Mouse (Mus musculus) left cerebral cortex, adult 18-20 months (tissue): ENCODE measurements at regions not wholly inside any gene's neighbourhood (a gene's known extent, or its start where the extent isn't known, plus 50 kb on each side); places are given as distances from the start of the nearest gene placed in this dataset.
"Not testable (repeated sequence)": the region's sequence is repeated elsewhere in the genome, so short reads cannot be mapped to it uniquely, and the experiment has no call there.

ENCODE experiments used
- DNase-seq, 2 experiments: peaks; one replicate each; pipeline ENCODE4 v3.0.0; 2021 to 2022; ENCODE audit warnings: low spot score in 2 of 2, mixed read lengths in 1 of 2

DNA sequence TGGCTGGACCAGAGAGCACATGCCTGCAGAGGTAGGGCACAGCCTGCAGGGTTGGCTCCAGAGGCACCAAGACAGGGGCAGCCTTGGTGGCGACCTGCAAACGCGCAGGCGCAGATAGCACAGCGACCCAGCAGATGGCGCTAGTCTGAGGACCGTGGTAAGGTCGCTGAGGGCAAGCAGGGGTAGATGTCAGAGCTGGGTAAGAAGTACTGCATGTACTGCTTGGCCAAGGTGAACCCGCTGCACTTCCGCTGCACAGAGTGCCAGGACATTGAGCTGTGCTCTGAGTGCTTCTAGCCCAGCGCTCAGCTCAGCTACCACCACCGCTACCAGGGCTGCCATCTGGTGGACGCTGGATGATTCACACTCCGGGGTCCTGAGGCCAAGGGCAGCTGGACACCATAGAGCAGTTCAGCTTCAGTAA is 68.3 kb downstream of the Hsp90b1 start:
- DNase-seq = peak; percentile 72 to 74

DNA sequence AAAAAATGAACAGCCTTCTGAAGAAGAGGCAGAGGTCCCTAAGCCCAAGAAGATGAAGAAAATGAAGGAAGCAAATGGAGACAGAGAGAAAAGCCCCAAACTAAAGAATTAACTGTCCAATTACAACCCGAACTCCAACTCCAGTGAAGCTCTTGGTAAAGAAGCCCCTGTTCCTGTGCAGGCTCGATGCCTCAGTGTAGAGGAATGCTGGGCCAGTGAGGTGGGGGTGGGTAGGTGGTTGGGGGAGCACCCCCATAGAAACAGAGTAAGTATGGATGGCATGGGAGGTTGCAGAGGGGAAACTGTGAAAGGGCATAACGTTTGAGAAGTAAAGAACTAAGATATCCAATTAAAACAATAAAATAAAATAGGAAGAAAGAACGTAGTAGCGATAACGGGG is 68.8 kb downstream of the Hsp90b1 start:
- DNase-seq = not testable (repeated sequence)

DNA sequence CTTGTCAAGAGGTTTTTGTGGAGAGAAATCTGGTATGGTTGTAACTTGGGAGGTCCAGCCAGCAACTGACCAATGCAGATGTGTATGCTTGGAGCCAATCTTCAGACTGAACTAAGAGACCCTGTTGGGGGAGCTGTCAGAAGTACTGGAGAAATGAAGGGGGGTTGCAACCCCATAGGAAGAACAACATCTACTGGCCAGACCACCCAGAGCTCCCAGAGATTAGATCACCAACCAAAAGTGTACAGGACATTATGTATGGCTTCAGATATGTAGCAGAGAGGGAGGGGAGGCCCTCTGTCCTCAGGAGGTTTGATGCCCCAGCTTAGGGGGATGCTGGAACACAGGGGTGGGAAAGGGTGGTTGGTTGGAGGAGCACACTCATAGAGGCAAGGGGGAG is 78.6 kb downstream of the Hsp90b1 start:
- not testable (repeated sequence) for DNase-seq

DNA sequence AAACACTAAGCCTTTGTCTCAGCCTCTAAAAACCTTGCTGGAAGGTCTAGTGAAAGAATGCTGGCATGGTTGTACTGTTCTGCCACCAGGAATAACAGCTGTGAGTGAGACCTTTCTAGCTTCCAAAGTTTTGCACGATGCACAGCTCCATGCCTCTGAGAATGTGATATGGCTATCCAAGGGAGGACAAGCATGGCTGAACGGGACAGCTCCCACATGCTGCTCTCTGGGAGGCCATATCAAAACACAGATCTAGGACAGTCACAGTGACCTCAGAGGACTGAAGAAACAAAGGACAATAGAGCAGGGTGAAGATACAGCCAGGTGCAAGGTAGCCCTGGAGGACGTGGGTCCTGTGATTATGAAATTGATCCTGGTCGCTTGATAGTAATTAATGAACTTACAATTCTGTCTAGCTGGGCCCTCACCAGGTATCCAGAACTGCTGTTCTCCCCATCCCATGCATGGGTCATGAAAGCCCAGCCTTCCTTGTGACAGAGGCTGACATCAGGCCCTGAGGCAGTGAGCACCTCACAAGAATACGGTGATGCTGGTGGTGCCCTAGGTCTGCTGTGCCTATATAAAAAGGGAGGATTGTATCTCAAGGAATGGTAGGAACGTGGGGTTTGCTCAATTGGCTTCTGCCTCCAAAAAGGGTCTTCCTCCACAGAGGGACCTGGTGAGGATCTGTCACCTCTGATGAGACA is 87.2 kb downstream of the Hsp90b1 start:
- not testable (repeated sequence) for DNase-seq

DNA sequence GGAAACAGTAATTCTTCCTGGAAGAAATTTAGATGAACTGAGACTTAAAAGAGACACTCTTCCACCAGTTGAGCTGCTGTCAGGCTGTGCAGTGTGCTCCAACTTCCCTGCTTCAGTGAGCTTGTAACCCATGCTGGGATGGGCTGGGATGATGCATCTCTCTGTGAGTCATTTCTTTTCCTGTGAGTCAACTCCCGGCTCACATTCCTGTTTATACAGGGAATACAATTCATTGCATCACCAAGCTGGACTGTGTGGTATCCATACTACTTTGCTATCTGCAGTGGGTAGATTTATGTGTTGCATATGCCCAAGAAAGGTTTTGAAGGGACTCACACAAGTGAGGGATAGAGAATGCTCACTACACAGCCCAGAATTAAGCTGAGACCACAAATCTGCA is 93.0 kb downstream of the Hsp90b1 start:
- DNase-seq = not testable (repeated sequence)

DNA sequence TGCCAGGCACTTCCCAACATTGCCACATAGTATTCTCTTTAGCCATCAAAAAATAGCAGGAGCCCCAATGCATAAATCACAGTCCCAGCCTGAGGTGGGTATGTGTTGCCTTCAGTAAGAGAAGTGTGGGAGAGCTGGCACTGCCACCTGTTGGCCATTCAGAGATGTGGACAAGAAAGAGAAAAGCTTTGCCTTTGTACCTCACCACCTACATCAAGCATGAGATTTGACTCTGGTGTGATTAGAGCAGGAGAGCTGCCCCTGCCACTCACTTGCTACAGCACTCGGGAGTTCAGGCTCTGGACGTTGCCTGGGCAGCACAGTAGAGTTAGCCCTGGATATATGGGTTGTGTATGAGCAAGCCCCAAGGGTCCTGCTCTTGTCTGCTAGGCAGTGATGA is 95.3 kb downstream of the Hsp90b1 start:
- DNase-seq = peak in 1 of 2 experiments; percentile 6

DNA sequence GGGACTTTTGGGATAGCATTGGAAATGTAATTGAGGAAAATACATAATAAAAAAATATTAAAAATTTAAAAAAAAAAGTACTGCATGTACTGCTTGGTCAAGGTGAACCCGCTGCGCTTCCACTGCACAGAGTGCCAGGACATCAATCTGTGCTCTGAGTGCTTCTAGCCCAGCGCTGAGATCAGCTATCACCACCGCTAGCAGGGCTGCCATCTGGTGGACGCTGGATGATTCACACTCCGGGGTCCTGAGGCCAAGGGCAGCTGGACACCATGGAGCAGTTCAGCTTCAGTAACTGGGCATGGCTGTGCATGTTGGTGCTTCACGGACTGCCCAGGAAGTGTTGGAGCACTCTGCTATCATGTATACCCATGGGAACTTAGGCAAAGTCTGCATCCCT is 102.1 kb upstream of the Syn3 start:
- not testable (repeated sequence) for DNase-seq

DNA sequence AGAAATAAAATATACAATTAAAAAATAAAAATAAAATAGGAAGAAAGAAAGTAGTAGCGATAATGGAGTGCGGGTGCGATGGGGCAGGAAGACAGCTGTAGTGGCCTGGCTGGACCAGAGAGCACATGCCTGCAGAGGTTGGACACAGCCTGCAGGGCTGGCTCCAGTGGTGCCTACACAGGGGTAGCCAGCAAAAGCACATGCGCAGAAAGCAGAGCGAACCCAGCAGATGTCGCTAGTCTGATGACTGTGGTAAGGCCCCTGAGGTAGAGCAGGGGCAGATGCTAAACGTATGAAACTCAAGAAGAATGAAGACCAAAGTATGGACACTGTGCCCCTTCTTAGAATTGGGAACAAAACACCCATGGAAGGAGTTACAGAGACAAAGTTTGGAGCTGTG is 101.3 kb upstream of the Syn3 start:
- DNase-seq = not testable (repeated sequence)

DNA sequence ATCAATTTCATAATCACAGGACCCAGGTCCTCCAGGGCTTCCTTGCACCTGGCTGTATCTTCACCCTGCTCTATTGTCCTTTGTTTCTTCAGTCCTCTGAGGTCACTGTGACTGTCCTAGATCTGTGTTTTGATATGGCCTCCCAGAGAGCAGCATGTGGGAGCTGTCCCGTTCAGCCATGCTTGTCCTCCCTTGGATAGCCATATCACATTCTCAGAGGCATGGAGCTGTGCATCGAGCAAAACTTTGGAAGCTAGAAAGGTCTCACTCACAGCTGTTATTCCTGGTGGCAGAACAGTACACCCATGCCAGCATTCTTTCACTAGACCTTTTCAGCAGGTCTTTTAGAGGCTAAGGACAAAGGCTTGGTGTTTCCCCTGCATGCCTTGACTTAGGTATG is 91.5 kb upstream of the Syn3 start:
- not testable (repeated sequence) for DNase-seq

DNA sequence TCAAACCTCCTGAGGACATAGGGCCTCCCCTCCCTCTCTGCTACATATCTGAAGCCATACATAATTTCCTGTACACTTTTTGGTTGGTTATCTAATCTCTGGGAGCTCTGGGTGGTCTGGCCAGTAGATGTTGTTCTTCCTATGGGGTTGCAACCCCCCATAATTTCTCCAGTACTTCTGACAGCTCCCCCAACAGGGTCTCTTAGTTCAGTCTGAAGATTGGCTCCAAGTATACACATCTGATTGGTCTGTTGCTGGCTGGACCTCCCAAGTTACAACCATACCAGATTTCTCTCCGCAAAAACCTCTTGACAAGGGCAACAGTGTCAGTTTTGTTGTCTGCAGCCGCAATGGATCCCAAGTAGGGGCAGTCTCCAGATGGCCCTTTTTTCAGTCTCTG is 68.2 kb upstream of the Syn3 start:
- not testable (repeated sequence) for DNase-seq

DNA sequence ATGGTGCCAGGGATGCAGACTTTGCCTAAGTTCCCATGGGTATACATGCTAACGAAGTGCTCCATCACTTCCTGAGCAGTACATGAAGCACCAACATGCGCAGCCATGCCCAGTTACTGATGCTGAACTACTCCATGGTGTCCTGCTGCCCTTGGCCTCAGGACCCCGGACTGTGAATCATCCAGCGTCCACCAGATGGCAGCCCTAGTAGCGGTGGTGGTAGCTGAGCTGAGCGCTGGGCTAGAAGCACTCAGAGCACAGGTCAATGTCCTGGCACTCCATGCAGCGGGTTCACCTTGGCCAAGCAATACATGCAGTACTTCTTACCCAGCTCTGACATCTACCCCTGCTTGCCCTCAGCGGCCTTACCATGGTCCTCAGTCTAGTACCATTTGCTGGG is 57.1 kb upstream of the Syn3 start:
- DNase-seq = no peak
